In the genomic region with DNA sequence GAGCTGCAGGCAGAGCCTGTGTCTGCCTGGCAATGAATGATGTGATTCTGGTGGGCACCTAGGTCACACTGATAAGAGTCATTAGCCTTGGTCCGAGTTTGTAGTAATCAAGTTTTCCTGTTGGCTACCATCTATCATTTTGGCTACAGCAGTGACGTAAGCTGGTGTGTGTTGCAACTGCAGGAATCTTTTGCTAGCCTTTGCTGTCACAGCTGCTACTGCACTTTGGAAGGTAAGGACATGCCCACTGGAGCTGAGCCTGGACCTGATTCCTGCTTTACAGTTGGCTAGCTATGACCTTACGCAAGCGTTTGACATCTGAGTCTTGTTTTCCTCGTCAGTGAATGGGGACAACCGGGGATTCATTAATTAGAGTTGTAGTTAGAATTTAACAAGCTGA, we compare ENCODE assay signal across 14 mouse cellular contexts. TPM values are rescaled to one million over a fixed set of nuclear protein-coding genes. Genes with fewer than 3 reads are reported as not detected.
DNase-seq lines count a peak whose midpoint lies in the region; ATAC-seq and TF ChIP-seq lines count a peak whose summit lies in the region.
"Had no signal": no experiment of that assay in that cellular context is flagged by ENCODE, and none has a peak within 500 bp of the region (broad histone marks: within the 10 kb centered on the region; RNA-seq: fewer than 3 reads in every experiment).

No protein-coding gene starts in this region.

- H3K4me3 ChIP-seq in liver, adult 2 months (ENCODE audit: insufficient read depth, low read depth, low read length): no peak overlapping the region
- H3K4me3 ChIP-seq in kidney, embryonic 15.5 days (replicated peaks): no peak overlapping the region
- no peak overlapping the region for H3K4me3 ChIP-seq in cerebellum, adult 2 months (replicated peaks; ENCODE audit: insufficient read depth, low read depth, low read length)
- H3K4me3 ChIP-seq: forebrain, embryonic 10.5 days; heart, embryonic 15.5 days had no signal

- no peaks in the 10 kb centered on the region for H3K27me3 ChIP-seq in liver, adult 2 months (ENCODE audit: control insufficient read depth, insufficient read depth, low read length)
- no peaks in the 10 kb centered on the region for H3K27me3 ChIP-seq in kidney, embryonic 15.5 days
- no peaks in the 10 kb centered on the region for H3K27me3 ChIP-seq in cerebellum, adult 2 months (ENCODE audit: control insufficient read depth, insufficient read depth, low read length)
- H3K27me3 ChIP-seq: heart, embryonic 15.5 days had no signal

- H3K27ac ChIP-seq in liver, adult 2 months (replicated peaks; ENCODE audit: insufficient read depth, low read depth, low read length): peak overlapping the region; percentile 90
- H3K27ac ChIP-seq in kidney, embryonic 15.5 days: peak overlapping the region; percentile 79
- no peak overlapping the region for H3K27ac ChIP-seq in cerebellum, adult 2 months (ENCODE audit: insufficient read depth, low read length)
- H3K27ac ChIP-seq: forebrain, embryonic 10.5 days; heart, embryonic 15.5 days had no signal

- H3K9ac ChIP-seq in liver, adult 2 months (ENCODE audit: low read depth, low read length): peak overlapping the region; percentile 24; the same call in 1 of the 2 replicates
- H3K9ac ChIP-seq in kidney, embryonic 15.5 days: no peak overlapping the region
- H3K9ac ChIP-seq: heart, embryonic 15.5 days had no signal

- ATAC-seq in kidney, embryonic 15.5 days (replicated peaks; ENCODE audit: low FRiP score): peak; percentile 59
- ATAC-seq in megakaryocyte-erythroid progenitor cell, adult 5-6 weeks (replicated peaks; ENCODE audit: low FRiP score, low TSS enrichment, poor library complexity, severe bottlenecking): peak; percentile 36; the same call in 1 of the 2 replicates
- ATAC-seq: inflammation-experienced regulatory T-cells, adult 6 months had no signal

- peaks cover 72% of the 10 kb centered on the region for H3K79me2 ChIP-seq in liver, adult 2 months (ENCODE audit: control insufficient read depth, insufficient read depth, low read length)

- no peak for TF ChIP-seq POLR2A in liver, adult 2 months (IDR thresholded peaks at IDR 0.05; ENCODE audit: extremely low read depth, insufficient read depth, low read length)
- TF ChIP-seq POLR2A in cerebellum, adult 2 months (IDR thresholded peaks at IDR 0.05; ENCODE audit: borderline replicate concordance, insufficient read depth, low read length): no peak

- H3K4me1 ChIP-seq in liver, adult 2 months (ENCODE audit: control insufficient read depth, insufficient read depth, low read length): peaks cover 72% of the 10 kb centered on the region
- H3K4me1 ChIP-seq in kidney, embryonic 15.5 days: peaks cover 42% of the 10 kb centered on the region
- H3K4me1 ChIP-seq in cerebellum, adult 2 months (ENCODE audit: control insufficient read depth, insufficient read depth, low read length): no peaks in the 10 kb centered on the region

- peaks cover 7% of the 10 kb centered on the region; the same call in 1 of the 2 replicates for H3K36me3 ChIP-seq in liver, adult 2 months (ENCODE audit: control insufficient read depth, insufficient read depth, low read length)
- H3K36me3 ChIP-seq in kidney, embryonic 15.5 days: no peaks in the 10 kb centered on the region
- H3K36me3 ChIP-seq: forebrain, embryonic 10.5 days; heart, embryonic 15.5 days had no signal

- DNase-seq in liver, adult 2 months (ENCODE audit: extremely low read depth, low read depth, low spot score): peak; percentile 100
- DNase-seq in liver: no peak
- DNase-seq in adrenal gland, postnatal 14 days: peak; percentile 74
- DNase-seq in left cerebral cortex, adult 8-10 months (ENCODE audit: low spot score in 2 of 2): no peak
- DNase-seq in T-cell, adult 2 months (ENCODE audit: low spot score): no peak
- DNase-seq in cerebellum, adult 2 months: no peak
- DNase-seq: lung, postnatal 10 days; right cerebral cortex, postnatal 25 days; thymus, postnatal 14 days had no signal

- no peak for TF ChIP-seq CTCF in liver, adult 2 months (IDR thresholded peaks at IDR 0.05; ENCODE audit: low read depth, low read length)
- no peak for TF ChIP-seq CTCF in cerebellum, adult 2 months (IDR thresholded peaks at IDR 0.05; ENCODE audit: borderline replicate concordance, insufficient read depth, low read depth, low read length)

- no peaks in the 10 kb centered on the region for H3K9me3 ChIP-seq in kidney, embryonic 15.5 days (replicated peaks)
- H3K9me3 ChIP-seq: forebrain, embryonic 10.5 days; heart, embryonic 15.5 days had no signal

- WGBS in liver, adult 2 months: 20% methylated on average over 6 of the region's 6 CpGs
- 38% methylated on average over 6 of the region's 6 CpGs for WGBS in kidney, embryonic 15.5 days
- 67% methylated on average over 6 of the region's 6 CpGs for WGBS in cerebellum, adult 2 months

- no peak overlapping the region for H3K4me2 ChIP-seq in kidney, embryonic 15.5 days
- H3K4me2 ChIP-seq: heart, embryonic 15.5 days had no signal

RNA-seq across cellular contexts. Expression of a gene that starts 11.1 kb away (rescaled TPM):
- total RNA-seq in liver, adult 2 months (2014; rRNA removed): 162 and 234 TPM in 2 replicates
- polyA plus RNA-seq in liver, adult 2 months (2012; rRNA removed): 182 and 211 TPM in 2 replicates
- 274 and 315 TPM in 2 replicates for total RNA-seq in adrenal gland, postnatal 14 days (2021)
- polyA plus RNA-seq in kidney, embryonic 15.5 days (2015; fragmentation: Nextera tagmentation; extraction: Ambion mirVana): 25.9 and 33.4 TPM in 2 replicates
- total RNA-seq in megakaryocyte-erythroid progenitor cell, adult 5-6 weeks (2014; fragmentation: Nextera tagmentation): 33.3 and 51.4 TPM in 2 replicates
- 34.2 and 35.2 TPM in 2 replicates for total RNA-seq in megakaryocyte-erythroid progenitor cell, adult 5-6 weeks (2017)
- total RNA-seq in left cerebral cortex, adult 8-10 months (2022): 10 to 100 TPM; 22.4 to 29.3 (median 26.1) TPM
- polyA plus RNA-seq in cerebellum, adult 2 months (2012; rRNA removed): 22.2 and 24.1 TPM in 2 replicates

RNA-seq across cellular contexts. Expression of a gene that starts 50.4 kb away (rescaled TPM):
- total RNA-seq in liver, adult 2 months (2014; rRNA removed): 1.7 and 1.8 TPM in 2 replicates
- 2.4 and 3.9 TPM in 2 replicates for polyA plus RNA-seq in liver, adult 2 months (2012; rRNA removed)
- total RNA-seq in adrenal gland, postnatal 14 days (2021): 5.7 and 6.8 TPM in 2 replicates
- 9.5 and 9.6 TPM in 2 replicates for polyA plus RNA-seq in kidney, embryonic 15.5 days (2015; fragmentation: Nextera tagmentation; extraction: Ambion mirVana)
- 5.5 and 8.3 TPM in 2 replicates for total RNA-seq in megakaryocyte-erythroid progenitor cell, adult 5-6 weeks (2014; fragmentation: Nextera tagmentation)
- total RNA-seq in megakaryocyte-erythroid progenitor cell, adult 5-6 weeks (2017): 7.3 and 7.9 TPM in 2 replicates
- 10 to 100 TPM; 10.9 to 11.9 (median 11.4) TPM for total RNA-seq in left cerebral cortex, adult 8-10 months (2022)
- polyA plus RNA-seq in cerebellum, adult 2 months (2012; rRNA removed): 9.2 and 9.8 TPM in 2 replicates

RNA-seq across cellular contexts. Expression of a gene that starts 50.5 kb away (rescaled TPM):
- total RNA-seq in liver, adult 2 months (2014; rRNA removed): 35.2 and 41.1 TPM in 2 replicates
- 45.2 and 46.8 TPM in 2 replicates for polyA plus RNA-seq in liver, adult 2 months (2012; rRNA removed)
- total RNA-seq in adrenal gland, postnatal 14 days (2021): 82.6 and 91.7 TPM in 2 replicates
- 126 and 129 TPM in 2 replicates for polyA plus RNA-seq in kidney, embryonic 15.5 days (2015; fragmentation: Nextera tagmentation; extraction: Ambion mirVana)
- 91.3 and 114 TPM in 2 replicates for total RNA-seq in megakaryocyte-erythroid progenitor cell, adult 5-6 weeks (2014; fragmentation: Nextera tagmentation)
- 118 and 166 TPM in 2 replicates for total RNA-seq in megakaryocyte-erythroid progenitor cell, adult 5-6 weeks (2017)
- total RNA-seq in left cerebral cortex, adult 8-10 months (2022): 10 to 100 TPM; 43.9 to 59.3 (median 46.7) TPM
- polyA plus RNA-seq in cerebellum, adult 2 months (2012; rRNA removed): 56.6 and 61.3 TPM in 2 replicates

RNA-seq across cellular contexts. Expression of a gene that starts 55.4 kb away (rescaled TPM):
- 0.46 and 0.54 TPM in 2 replicates for total RNA-seq in liver, adult 2 months (2014; rRNA removed)
- 0.31 and 0.33 TPM in 2 replicates for polyA plus RNA-seq in liver, adult 2 months (2012; rRNA removed)
- total RNA-seq in adrenal gland, postnatal 14 days (2021): 0.56 and 1.3 TPM in 2 replicates
- polyA plus RNA-seq in kidney, embryonic 15.5 days (2015; fragmentation: Nextera tagmentation; extraction: Ambion mirVana): 0.43 and 0.53 TPM in 2 replicates
- 0.74 and 3.9 TPM in 2 replicates for total RNA-seq in megakaryocyte-erythroid progenitor cell, adult 5-6 weeks (2014; fragmentation: Nextera tagmentation)
- 0.66 and 1.5 TPM in 2 replicates for total RNA-seq in megakaryocyte-erythroid progenitor cell, adult 5-6 weeks (2017)
- total RNA-seq in left cerebral cortex, adult 8-10 months (2022): under 1 TPM in 2 of 4 experiments, not detected in 2; 0.33 to 0.34 TPM
- polyA plus RNA-seq in cerebellum, adult 2 months (2012; rRNA removed): 0.13 and 0.15 TPM in 2 replicates
- polyA plus RNA-seq: inflammation-experienced regulatory T-cells, adult 6 months had no signal

Comparison
In these comparisons a context has a peak if more than half of its experiments do, and no peak if none do; other contexts are left out.
1. DNase-seq: peak in liver, adult 2 months (single experiment) and adrenal gland, postnatal 14 days (single experiment); none in liver (single experiment), left cerebral cortex, adult 8-10 months (0 of 2), T-cell, adult 2 months (single experiment) and cerebellum, adult 2 months (0 of 2).